Comparison of ENCODE assay signal across 9 mouse cellular contexts in the genomic region with DNA sequence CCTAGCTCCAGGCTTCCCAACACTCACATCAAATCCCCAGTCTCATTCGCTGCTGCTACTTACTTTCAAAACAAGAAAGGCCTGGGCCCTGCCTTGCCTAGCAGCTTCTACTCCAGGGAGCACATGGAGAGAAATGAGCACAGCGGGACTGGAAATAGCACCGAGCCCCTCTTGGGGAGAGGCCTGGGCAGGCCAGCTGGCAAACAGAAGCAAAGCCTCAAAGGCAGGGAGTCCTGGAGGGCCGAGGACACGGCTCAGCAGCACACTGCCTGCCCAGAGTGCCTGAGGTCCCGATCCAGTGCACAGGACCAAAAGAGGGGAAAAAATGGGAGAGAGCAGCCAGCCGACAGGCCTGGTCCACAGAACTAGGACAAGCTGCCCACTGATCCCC. TPM values are rescaled to one million over a fixed set of nuclear protein-coding genes. Genes with fewer than 3 reads are reported as not detected.
DNase-seq lines count a peak whose midpoint lies in the region; ATAC-seq and TF ChIP-seq lines count a peak whose summit lies in the region.
"Had no signal": no experiment of that assay in that cellular context is flagged by ENCODE, and none has a peak within 500 bp of the region (broad histone marks: within the 10 kb centered on the region; RNA-seq: fewer than 3 reads in every experiment).

No protein-coding gene starts in this region.

- 0 out of 2 replicates have a peak, but pooled peaks cover 8% of the 10 kb centered on the region for H3K36me3 ChIP-seq in heart, embryonic 15.5 days
- no peaks in the 10 kb centered on the region for H3K36me3 ChIP-seq in midbrain, embryonic 11.5 days (ENCODE audit: control insufficient read depth, insufficient read depth, low read length)

- peak overlapping the region; percentile 96 for H3K4me3 ChIP-seq in gastrocnemius, adult 2 months
- no peak overlapping the region for H3K4me3 ChIP-seq in bone marrow macrophage, adult 2 months (ENCODE audit: insufficient read depth, low read length)
- peak overlapping the region; percentile 73 for H3K4me3 ChIP-seq in heart, embryonic 15.5 days
- H3K4me3 ChIP-seq in midbrain, embryonic 11.5 days (ENCODE audit: low read depth, low read length): no peak overlapping the region

- TF ChIP-seq CTCF in gastrocnemius, adult 2 months (IDR thresholded peaks at IDR 0.05): no peak
- TF ChIP-seq CTCF in bone marrow macrophage, adult 2 months (IDR thresholded peaks at IDR 0.05; ENCODE audit: low read depth, low read length): no peak

- no peaks in the 10 kb centered on the region for H3K9me3 ChIP-seq in heart, embryonic 15.5 days (replicated peaks)
- H3K9me3 ChIP-seq in midbrain, embryonic 11.5 days (ENCODE audit: control insufficient read depth, low read length): no peaks in the 10 kb centered on the region

- peak; percentile 80 for DNase-seq in gastrocnemius, adult 2 months
- no peak for DNase-seq in gastrocnemius, postnatal 14 days
- DNase-seq in midbrain, embryonic 11.5 days (ENCODE audit: low spot score, missing footprints): no peak
- DNase-seq in retina, postnatal 1 day: no peak
- DNase-seq in spleen, adult 18-20 months: no peak
- no peak for DNase-seq in thymus, postnatal 25 days
- DNase-seq: thymus, adult 18-20 months had no signal

- peak overlapping the region; percentile 93 for H3K4me2 ChIP-seq in heart, embryonic 15.5 days
- peak overlapping the region; percentile 7; the same call in 1 of the 2 replicates for H3K4me2 ChIP-seq in midbrain, embryonic 11.5 days

- H3K27ac ChIP-seq in gastrocnemius, adult 2 months: peak overlapping the region; percentile 99
- H3K27ac ChIP-seq in bone marrow macrophage, adult 2 months (ENCODE audit: insufficient read depth, low read depth, low read length): peak overlapping the region; percentile 25
- peak overlapping the region; percentile 86 for H3K27ac ChIP-seq in heart, embryonic 15.5 days
- H3K27ac ChIP-seq in midbrain, embryonic 11.5 days (ENCODE audit: low read depth, low read length): no peak overlapping the region

- intact Hi-C loops in gastrocnemius, adult 2 months (cut with DNase I): no loop called here
- intact Hi-C loops in gastrocnemius, postnatal 14 days (cut with DNase I; ENCODE audit: low total_unique reads): no loop called here

- TF ChIP-seq POLR2A in bone marrow macrophage, adult 2 months (IDR thresholded peaks at IDR 0.05; ENCODE audit: borderline replicate concordance, low read depth, low read length): no peak

- H3K4me1 ChIP-seq in bone marrow macrophage, adult 2 months (ENCODE audit: control insufficient read depth, insufficient read depth, low read length): peaks cover 44% of the 10 kb centered on the region
- H3K4me1 ChIP-seq in heart, embryonic 15.5 days (replicated peaks): peaks cover 68% of the 10 kb centered on the region
- H3K4me1 ChIP-seq in midbrain, embryonic 11.5 days (ENCODE audit: control insufficient read depth, insufficient read depth, low read length): peaks cover 18% of the 10 kb centered on the region

- no peaks in the 10 kb centered on the region for H3K27me3 ChIP-seq in heart, embryonic 15.5 days
- H3K27me3 ChIP-seq in midbrain, embryonic 11.5 days (ENCODE audit: control insufficient read depth, insufficient read depth, low read length): peaks cover 3% of the 10 kb centered on the region; the same call in 1 of the 2 replicates

- H3K9ac ChIP-seq in heart, embryonic 15.5 days: peak overlapping the region; percentile 59
- H3K9ac ChIP-seq in midbrain, embryonic 11.5 days (ENCODE audit: low read length): peak overlapping the region; percentile 16

- ATAC-seq in heart, embryonic 15.5 days (replicated peaks; ENCODE audit: insufficient number of reproducible peaks, insufficient read depth, low FRiP score, low read depth): no peak
- no peak for ATAC-seq in midbrain, embryonic 11.5 days (ENCODE audit: low FRiP score)

- 30% methylated on average over 7 of the region's 7 CpGs for WGBS in heart, embryonic 15.5 days
- 52% methylated on average over 7 of the region's 7 CpGs for WGBS in midbrain, embryonic 11.5 days

RNA-seq across cellular contexts. Expression of gene Tmem184b, which starts 2.4 kb away (rescaled TPM):
- 10 to 100 TPM; 26.1 to 36.7 TPM for total RNA-seq in gastrocnemius, adult 2 months (2021)
- total RNA-seq in gastrocnemius, postnatal 14 days (2021): 10 to 100 TPM; 31.5 to 32.6 TPM
- 48.1 and 51.2 TPM in 2 replicates for polyA plus RNA-seq in bone marrow macrophage, adult 2 months (2012; ENCODE audit: insufficient read depth, insufficient read length, missing spikeins)
- polyA plus RNA-seq in heart, embryonic 15.5 days (2015; fragmentation: Nextera tagmentation; extraction: Ambion mirVana): 58.3 and 83.8 TPM in 2 replicates
- polyA plus RNA-seq in midbrain, embryonic 11.5 days (2014; fragmentation: Nextera tagmentation; extraction: Ambion mirVana): 25.5 and 33.8 TPM in 2 replicates

RNA-seq across cellular contexts. Expression of gene Csnk1e, which starts 54.4 kb away (rescaled TPM):
- 10 to 100 TPM; 41.8 to 61.4 TPM for total RNA-seq in gastrocnemius, adult 2 months (2021)
- total RNA-seq in gastrocnemius, postnatal 14 days (2021): 10 to 100 TPM; 46.6 to 46.7 TPM
- polyA plus RNA-seq in bone marrow macrophage, adult 2 months (2012; ENCODE audit: insufficient read depth, insufficient read length, missing spikeins): 60.7 and 61.8 TPM in 2 replicates
- 74.9 and 81.9 TPM in 2 replicates for polyA plus RNA-seq in heart, embryonic 15.5 days (2015; fragmentation: Nextera tagmentation; extraction: Ambion mirVana)
- polyA plus RNA-seq in midbrain, embryonic 11.5 days (2014; fragmentation: Nextera tagmentation; extraction: Ambion mirVana): 175 and 182 TPM in 2 replicates

RNA-seq across cellular contexts. Expression of gene Maff, which starts 54.5 kb away (rescaled TPM):
- total RNA-seq in gastrocnemius, adult 2 months (2021): 1 to 10 TPM; 4.0 to 8.8 TPM
- total RNA-seq in gastrocnemius, postnatal 14 days (2021): 1 to 10 TPM; 1.4 to 2.7 TPM
- 0.90 and 1.5 TPM in 2 replicates for polyA plus RNA-seq in bone marrow macrophage, adult 2 months (2012; ENCODE audit: insufficient read depth, insufficient read length, missing spikeins)
- 3.5 and 3.8 TPM in 2 replicates for polyA plus RNA-seq in heart, embryonic 15.5 days (2015; fragmentation: Nextera tagmentation; extraction: Ambion mirVana)
- 1.0 and 2.3 TPM in 2 replicates for polyA plus RNA-seq in midbrain, embryonic 11.5 days (2014; fragmentation: Nextera tagmentation; extraction: Ambion mirVana)

Comparison
In these comparisons a context has a peak if more than half of its experiments do, and no peak if none do; other contexts are left out.
1. H3K4me3 ChIP-seq: peak in gastrocnemius, adult 2 months (single experiment) and heart, embryonic 15.5 days (single experiment); none in bone marrow macrophage, adult 2 months (single experiment) and midbrain, embryonic 11.5 days (single experiment).